Mouse (Mus musculus): ENCODE results near the gene Bcorl1.

Gene Bcorl1

DNA sequence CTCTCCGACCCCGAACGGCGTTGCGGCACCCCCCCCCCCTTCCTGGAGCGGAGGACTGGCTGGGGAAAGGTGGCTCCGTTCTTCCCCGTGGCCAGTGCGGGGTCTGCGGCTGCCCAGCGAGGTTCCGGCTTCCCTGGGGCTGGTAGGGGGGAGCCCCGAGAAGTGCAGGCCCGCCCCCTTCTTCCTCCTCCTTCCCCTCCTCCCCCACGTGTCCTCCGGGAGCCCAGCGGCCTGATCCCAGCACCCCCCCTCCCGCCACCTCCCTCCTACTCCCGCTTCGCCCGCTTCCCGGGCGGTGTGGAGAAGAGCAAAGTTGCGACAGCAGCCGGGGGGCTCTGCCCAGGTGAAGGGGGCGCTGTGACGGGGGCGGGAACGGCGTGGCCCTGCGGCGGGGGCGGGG lies at the start of gene Bcorl1:
Gene Bcorl1, plus strand, starts transcription at position 218 of the 400 bp plus-strand sequence.
- peak; percentile 53 to 81 for DNase-seq

DNA sequence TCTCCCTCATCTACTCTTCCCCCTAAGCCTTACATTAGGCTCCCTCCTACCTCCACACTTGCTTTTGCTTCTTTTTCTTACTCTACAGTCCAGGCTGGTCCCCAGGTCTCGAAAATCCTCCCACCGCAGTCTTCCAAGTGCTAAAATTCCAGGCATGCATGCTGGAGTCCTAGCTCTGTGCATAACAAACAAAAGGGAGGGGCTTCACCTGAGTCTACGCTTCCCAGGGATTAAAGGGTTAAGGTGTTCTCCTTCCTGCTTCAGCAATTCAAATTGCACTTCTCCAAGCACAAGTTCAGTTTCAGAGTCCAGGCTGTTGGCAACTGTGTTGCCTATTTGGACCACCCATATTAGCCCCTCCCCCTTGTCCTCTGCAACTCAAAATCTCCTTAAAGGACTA lies 49.7 kb upstream of the Bcorl1 start:
- DNase-seq: peak in 1 of 2 experiments; percentile 17

DNA sequence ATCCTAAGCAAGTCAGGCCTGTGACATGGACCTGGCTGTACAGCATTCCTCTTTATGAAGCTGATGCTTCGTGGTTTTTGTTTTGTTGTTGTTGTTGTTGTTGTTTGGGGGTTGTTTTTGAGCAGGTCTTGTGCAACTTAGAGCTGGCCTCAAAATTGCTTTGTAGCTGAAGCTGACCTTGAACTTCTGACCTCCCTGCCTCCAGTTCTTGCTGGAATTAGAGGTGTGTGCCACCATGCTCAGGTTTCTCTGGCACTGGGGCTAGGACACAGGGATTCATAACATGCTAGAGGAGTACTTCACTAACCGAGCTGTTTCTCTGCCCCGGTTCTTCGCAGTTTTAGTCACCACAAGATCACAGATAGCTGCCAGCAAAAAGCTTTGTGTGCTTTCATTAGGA lies 35.8 kb upstream of the Bcorl1 start:
- DNase-seq: no peak

DNA sequence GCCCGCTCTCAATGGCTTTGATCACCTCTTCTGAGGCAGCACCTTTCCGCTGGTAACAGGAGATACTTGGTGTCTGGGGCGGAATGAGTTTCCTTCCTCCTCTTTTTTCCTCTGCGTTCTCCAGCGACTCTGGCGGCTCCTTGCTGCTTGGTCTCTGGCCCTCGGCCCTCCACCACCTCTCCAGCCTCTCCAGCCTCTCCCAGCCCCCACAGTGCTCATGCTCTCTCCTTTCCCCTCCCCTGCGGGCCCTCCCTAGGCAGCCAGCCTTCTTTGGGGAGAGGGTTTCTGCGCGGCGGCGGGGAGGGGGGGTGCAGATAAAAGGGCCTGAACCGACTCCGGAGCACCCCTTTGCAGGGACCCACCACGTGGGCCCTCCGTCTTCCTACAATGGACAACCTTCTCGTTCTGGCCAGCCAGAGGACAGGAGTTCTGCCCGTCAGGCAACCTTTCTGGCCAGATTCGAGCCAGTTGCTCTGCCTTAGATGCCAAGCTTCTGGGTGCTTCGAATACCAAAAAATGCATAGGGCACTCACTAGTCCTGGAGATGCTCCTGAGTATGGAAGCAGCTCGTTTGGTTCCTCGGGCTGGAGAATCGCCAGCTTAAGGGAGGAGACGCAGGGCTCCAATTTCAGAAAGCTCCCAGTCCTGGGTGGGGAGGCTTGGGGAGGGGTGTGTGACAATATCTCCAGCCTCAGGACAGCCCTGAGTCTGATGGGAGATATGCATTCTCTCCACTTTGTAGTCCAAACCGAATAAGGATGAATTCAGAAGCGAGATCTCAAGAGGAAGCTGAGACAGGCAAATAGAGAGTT lies 30.2 kb upstream of the Bcorl1 start:
- no peak for DNase-seq

DNA sequence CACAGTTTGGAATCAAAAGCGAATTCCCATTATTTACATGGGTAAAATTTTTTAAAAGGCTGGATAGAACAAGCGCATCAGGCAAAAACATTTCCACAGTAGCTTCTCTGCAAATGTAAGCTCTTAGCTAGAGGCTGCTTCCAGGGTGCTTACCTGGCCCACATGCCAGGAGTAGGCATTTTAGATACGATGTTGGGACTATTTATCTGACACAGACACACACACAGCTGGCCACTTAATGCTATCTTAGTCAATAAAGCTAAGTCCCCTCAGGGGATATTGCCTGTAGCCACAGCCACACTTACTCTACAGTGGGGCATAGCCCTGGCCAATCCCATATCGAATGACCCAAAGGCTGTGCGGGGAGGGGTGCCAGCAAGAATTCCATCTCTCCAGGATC lies 29.4 kb upstream of the Bcorl1 start:
- DNase-seq: no peak

DNA sequence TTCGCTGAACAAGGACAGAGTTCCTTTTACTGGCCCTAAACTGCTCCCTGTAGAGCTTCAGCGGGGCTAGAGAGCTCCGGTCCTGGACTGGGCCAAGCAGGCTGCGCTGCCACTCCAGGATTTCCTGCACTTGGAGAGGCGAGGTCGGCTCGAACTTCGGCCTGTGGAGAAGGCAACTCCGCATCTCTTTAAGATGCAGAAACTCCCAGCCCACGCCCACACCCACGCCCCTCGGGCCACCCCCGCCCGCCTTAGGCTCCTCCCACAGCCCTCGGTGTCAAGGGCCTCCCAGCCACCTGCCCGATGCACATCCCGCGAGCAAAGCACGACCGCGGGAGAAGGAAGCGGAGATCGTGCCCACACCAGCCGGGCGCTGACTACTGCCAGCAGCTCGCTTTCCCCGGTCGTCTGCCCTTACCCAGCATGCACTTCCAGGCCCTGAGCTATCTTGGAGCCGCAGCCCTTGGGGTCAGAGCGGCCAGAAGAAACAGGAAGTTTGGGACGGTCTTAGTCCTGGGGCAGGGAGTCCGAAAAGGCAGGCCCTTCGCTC lies 26.6 kb upstream of the Bcorl1 start:
- DNase-seq: peak; percentile 83 to 93

DNA sequence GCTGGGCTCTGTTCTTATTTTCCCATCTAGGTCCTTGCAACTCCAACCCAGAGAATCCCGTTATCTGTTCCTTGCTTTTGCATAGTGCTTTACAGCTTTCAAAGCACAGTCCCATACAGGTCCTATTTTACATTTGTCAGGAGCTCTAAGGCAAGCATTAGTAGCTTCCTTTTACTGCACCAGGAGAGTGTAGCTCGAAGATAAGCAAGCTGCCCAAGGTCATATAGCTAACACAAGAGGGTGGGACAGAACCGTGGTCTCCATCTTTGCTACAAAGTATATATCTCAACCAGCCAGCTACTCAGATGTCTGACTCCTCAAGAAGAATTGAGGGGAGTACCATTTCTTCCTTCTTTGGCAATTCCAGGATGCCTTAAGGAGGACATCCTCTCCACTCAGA lies 23.7 kb upstream of the Bcorl1 start:
- DNase-seq: no peak

DNA sequence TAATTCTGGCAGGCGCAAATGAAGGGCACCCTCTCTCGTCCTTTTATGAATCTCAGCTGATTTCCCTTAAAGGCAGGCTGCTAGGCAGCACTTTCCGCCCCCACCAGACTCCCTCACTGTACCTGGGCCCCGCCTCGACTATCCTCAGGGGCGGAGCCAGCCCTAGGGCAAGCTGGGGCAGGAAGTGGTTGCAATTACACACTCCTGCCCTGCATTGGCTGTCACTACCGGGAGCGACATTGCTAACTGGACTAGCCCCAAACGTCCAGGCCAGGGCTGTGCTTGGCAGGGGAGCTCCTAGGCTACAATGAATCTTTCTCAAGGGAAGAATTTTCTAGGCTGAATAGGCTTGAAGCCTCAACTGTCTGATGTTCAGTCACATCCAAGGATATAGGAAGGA lies 23.0 kb upstream of the Bcorl1 start:
- DNase-seq: peak in 1 of 2 experiments; percentile 59

DNA sequence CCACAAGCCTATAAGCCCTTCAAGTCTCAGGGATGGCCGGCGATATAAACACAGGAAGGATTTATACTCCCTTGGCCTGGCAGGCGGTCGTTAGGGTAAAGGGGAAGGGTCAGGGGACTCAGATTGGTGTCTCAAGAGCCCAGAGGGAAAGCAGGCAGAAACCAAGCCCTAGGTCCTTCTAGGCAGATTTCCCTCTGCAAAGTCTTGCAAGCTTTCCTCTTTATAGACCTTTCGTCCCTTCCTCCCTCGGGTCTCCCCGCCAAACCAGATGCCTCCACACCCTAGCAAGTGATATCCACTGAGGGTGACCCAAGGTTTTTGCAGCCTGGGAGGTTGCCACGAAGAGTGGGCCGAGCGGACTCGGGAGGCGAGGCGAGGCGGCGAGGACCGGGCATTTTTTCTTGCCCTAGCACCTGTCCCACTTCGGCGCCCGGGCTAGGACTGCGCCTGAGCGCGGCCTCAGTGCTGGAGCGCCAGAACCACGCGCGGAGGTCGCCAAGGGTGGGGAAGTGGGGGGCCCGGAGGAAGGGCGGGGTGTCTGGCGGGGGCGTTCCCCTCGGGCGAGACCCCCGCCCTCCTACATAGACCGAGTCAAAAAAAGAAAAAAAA lies 613 bp upstream of the Bcorl1 start:
- peak; percentile 9 to 44 for DNase-seq

DNA sequence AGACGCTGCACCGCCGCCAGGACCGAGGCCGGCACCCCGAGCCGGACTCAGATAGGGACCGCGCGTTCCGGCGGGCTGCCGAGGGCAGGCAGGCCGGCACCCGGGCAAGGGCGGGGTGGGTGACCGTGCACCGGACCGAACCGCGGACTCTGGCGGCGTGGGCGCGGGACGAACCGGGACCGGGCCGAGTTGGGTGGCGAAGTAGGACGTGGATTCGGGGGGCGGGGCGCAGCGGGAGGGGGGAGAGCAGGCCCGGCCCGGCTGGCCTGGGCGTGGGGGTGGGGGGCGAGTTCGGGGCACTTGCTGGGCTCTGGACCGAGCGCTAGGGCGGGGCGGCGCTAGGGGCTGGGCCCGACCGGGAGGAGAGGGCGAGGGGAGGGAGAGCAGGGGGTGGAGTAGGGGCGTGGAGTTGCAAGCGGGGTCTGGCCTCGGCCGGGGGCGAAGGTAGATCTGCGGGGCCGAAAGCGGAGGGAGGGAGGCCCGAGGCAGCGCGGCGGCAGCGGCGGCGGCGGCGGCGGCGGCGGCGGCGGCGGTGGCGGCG lies 533 bp downstream of the Bcorl1 start:
- peak; percentile 68 to 91 for DNase-seq

DNA sequence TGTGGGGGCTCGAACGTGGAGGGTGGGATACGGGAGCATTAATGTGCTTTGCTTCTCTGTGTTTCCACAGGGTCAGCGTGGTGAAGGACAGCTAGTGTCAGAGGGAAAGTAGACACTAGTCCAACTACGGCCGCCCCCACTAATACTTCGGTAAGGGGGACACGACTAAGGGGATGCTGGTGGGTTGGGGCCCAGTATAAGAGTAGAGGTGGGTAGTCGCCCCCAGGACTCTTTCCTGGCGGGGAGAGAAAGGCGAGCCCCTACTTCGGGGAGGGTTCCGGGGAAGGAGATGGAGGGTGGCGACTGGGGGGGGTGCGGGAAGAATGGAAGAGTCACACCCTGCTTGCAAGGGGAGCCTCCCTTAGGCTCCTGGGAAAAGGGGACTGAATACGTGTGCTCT lies 1.6 kb downstream of the Bcorl1 start:
- peak in 1 of 2 experiments; percentile 1 for DNase-seq

DNA sequence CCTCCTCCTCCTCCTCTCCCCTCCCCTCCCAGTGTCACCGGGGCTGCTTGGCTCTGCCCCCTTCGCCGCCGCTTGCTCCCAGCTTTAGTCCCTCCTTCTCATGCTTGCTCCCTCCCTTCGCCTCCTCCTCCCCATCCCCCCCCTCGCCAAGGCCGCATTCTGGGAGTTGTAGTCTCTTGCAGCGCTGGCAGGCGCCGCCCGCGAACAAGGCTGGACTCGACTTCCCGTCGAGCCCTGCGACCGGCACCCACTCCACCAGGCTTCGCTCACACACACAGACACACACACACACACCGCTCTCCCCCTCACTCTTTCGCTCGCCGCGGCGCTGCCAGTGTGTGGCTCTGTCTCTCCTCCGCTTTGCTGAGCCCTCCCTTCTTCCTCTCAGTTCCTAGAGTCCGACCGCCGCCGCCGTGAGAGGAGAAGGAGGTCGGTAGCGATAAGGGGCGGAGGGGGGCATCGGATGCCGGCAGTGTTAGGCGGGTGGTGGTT lies 2.3 kb downstream of the Bcorl1 start:
- DNase-seq: peak; percentile 90 to 96

DNA sequence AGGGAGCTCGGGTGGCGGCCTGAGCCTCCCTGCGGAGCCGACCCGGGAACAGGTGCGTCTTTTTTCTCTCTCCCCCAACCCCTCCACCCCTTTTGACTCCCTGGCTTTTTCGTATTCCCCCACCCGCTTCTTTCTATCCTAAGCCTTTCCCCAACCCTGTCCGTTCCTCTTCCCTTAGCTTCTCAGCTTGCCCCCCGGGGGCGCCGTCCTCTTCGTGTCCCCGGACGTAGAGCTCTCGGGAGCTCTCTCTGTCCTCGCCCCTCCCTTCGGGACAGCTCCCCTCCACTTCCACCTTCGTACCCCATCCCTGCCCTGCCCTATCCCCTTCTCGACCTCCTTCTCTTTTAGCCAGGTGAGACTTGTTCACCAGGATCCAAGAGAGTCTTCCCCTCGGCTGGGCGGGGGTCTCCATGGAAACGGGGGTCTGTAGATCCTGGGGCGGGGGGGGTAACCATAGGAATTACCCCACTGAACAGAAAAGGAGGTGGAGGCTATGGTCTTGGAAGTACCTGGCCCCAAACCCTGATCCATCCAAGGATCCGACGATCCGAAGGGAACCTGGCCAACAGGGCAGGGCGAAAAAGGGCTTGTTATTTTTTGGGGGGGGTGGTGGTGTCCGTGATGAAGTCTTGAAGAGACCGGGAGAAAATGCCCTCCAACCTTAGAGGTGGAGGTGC lies 2.9 kb downstream of the Bcorl1 start:
- DNase-seq: peak in 1 of 2 experiments; percentile 1

DNA sequence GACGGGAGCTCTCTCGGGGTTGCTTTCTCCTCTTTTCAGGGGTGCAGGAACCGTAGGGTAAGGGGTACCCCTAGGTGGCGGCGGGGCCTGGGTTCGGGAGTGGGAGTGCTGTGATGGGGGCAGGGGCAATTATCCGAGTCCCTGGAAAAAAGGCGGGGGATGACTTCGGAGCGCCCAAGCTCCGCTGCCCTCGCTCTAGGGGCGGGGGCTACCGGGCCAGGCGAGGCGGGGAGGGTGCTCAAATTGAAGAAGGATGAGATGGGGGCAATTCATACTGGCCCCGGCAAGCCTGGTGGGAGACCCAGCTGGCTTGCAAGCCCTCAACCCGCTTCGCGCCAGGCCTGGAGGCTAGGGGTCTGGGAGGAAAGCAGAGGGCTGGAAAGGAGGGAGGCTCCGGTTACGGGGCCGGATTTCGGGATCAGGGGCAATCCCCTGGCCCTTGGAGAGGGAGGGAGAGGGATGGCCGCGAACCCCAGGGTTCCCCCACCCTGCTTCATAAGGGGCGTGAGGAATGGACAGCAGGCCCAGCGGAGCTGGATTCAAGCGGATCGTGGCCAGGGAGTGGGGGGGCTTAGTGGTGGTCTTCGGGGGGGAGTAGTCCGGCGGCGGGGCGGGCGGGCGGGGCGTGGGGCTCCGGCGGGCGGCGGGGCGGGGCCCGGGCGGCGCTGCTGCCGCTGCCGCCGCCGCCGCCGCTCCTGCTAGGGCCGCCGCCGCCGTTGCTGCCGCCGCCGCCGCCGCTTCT lies 3.7 kb downstream of the Bcorl1 start:
- peak; percentile 1 to 41 for DNase-seq

DNA sequence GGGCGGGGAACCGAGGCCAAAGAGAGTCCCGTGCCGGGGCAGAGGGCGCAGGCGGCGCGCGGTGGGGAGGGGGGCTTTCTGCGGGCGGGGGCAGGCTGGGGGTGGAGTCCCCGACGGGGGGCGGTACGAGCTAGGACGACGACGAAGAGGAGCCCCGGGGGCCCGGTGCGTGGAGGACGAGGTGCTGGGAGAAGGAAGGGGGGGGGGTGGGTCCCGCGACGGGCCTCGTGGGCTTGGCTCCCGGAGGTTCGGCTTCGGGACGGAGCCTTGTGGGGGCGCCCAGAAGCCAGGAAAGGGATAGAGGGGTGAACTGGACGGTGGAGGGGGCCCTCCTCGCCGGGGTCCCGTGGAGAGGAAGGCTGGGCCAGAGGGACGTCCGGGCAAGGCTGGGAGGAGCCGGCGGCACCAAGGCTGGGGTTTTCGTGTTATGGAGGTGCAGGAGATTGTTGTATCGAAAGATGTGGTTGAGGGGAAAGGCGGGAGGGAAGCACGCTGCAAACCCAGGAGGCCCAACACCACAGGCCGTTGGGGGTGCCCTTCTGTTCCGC lies 4.3 kb downstream of the Bcorl1 start:
- peak; percentile 6 to 54 for DNase-seq

DNA sequence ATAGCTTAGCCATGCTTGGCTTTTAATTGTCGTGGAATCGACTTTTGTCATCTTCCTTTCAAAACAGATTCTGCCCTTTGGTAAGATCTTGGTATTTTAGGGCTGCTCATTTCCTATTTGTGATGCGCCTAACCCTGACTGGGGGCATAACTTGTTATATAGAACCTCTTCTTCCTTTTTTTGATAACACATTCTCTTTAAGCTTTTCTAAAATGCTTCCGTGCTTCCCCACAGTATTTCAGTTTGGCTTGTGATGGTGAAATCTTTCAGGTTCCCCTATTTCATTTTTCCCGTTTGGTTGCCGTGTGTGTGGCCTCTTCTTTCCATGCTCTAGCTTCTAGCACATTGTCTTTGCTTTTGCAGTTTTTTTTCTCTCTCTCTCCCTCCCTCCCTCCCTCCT lies 14.2 kb downstream of the Bcorl1 start:
- no peak for DNase-seq

DNA sequence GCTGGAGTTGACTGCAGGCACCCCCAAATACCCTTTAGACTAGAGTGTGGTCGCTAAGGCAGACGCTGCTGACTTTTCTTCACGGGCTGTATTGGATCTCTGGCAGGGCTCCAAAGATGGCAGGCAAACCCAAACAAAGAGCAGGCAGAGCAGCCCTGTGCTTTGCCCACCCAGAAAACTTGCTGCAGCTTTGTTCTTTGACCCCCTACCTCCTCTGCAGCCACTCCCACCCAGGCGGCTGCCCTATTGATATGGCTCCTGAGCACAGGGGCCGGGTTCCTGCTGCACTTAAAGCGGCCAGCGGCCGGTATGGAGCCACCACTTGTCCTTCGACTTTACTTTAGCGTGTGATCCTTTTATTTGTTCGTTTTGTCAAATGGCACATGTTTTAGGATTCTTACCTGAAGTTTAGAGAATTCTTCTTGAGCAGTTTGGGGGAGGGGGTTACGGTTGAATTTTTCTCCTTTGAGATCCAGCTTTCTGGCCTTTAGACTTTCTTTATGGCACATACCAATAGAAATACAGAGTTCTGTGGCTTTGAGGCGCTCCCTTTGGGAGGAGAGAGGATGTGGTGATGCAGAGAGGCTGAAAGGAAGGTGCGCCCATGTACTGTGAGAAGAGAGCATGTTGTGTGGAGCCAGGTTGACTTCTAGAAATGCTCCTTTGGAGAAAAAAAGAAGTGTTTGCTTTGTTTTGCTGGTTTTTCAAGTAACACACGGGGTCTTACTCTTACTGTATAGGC lies 24.8 kb downstream of the Bcorl1 start:
- peak in 1 of 2 experiments; percentile 7 for DNase-seq

DNA sequence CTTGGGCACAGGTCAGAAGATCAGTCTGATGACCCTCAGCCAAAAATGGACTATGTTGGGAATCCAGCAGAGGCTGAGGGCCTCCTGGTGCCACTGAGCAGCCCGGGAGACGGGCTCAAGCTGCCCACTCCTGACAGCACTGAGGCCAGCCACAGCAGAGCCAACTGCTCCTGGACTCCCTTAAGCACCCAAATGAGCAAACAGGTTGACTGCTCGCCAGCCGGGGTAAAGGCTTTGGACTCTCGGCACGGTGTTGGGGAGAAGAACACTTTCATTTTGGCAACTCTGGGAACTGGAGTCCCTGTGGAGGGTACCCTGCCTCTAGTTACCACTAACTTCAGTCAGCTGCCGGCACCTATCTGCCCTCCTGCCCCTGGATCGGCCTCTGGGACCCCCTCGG lies 26.7 kb downstream of the Bcorl1 start:
- no peak for DNase-seq

DNA sequence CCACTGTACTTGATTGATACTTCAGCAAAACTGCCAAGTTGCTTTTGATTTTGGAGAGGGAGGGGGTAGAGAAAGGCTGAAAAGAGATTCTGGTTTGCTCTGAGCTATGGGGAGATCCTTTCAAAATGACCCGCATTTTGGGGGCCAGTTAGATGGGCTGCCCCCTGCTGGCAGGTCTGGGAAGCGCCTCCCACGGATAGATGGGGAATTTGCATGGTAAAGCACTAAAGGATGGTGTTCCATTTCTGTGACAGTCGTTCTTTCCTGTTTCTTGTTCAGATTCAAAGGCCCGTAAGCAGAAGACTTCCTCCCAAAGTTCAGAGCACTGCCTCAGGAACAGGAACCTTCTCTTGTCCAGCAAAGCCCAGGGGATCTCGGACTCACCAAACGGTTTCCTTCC lies 42.5 kb downstream of the Bcorl1 start:
- DNase-seq: peak; percentile 57 to 66

DNA sequence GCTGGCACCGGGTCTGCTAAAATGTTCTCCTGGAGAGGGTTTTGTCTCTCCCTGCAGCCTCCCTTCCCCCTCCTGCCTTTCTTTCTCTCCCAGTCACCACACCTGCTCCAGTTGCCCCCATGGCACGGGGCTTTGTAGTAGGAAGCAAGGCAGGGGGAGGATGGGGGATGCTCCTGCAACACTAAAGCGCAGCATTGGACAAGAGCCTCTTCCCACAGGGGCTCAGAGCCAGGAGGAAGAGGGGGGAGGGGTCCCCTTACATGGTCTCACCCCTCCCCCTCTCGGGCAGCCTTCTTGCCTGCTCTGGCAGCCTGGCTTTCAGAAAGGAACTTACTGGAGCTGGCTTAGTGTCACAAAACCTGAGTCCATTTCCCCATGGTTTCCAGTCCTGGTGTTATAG lies 44.8 kb downstream of the Bcorl1 start:
- peak in 1 of 2 experiments; percentile 26 for DNase-seq

DNA sequence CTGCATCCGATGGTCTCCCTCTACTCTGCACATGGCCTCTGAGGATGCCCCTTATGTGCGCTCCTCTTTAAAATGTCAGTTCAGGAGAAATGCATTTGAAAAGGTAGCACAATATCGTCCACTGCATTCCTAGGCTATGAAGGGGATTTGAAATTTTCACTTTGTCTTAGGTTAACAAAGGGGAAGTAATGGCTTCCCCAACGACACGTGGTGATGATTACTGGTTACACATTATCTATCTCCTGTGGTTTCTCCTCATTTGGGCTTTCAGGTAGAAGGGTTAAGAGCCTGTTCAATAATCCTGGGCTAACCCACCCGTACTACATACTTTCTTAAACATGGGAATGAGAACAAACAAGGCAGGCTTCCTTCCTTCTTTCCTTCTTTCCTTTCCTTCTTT lies 48.2 kb downstream of the Bcorl1 start:
- no peak for DNase-seq

Data from kidney, postnatal 25 days (tissue).